Mouse (Mus musculus) embryonic stem cell, embryonic (primary cell): ENCODE data around the gene Cers6.

ENCODE experiments used
- CTCF ChIA-PET, 4 experiments: fragments of 300-600 bp in 2 of 4; fragments of 350-600 bp in 2 of 4; sonication (Branson Sonifier 250); formaldehyde crosslinking; loops; one replicate each; lab custom pipeline; 2022; ENCODE audit warnings: inconsistent platforms in 2 of 4; lab: Charles Lee
- POLR2A ChIA-PET, 4 experiments: fragments of 300-600 bp in 2 of 4; fragments of 350-600 bp in 2 of 4; sonication (Branson Sonifier 250); formaldehyde crosslinking; loops; one replicate each; lab custom pipeline; 2022; ENCODE audit warnings: antibody characterized with exemption in 4 of 4, inconsistent platforms in 1 of 4; lab: Charles Lee

Cers6 gene

DNA sequence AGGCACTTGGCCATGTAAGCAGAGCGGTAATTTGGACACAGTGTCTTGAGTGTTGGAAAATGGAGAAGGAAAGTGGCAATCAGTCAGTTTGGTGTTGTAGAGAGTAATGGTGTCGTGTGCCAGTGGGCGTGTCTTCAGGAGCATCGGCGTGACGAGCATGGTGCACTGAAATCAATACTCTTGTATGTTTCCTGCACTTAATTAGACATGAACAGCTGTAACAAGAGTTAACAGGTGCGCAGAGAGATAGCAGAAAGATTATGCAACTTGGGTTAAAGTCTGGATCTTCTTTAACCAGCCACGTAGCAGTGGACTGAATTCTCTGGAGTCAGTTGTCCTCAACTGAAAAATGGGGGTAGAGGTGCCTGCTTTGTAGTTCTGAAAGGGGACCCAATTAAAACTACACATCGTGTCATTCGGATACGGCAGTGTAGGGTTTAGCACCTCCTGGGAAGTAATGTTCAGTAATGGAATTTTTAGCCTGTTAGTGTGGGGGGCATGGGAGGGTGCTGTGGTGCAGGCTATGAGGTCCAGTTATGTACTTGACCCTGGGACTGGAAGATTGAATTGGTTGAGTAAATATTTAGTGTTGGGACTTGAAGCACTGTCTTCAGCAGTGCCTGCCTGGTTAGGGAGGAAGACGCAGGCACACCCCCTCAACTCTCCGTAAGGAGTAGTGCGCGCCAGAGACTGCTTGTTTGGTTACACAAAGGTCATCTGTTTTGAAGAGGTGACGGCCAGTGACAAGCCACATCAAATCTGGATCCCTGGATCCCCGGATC, 9.9 kb downstream of the Cers6 start:
- POLR2A ChIA-PET: interaction anchor here in 1 of 4 experiments (1.1 to 2.9 kb wide), 3 partner anchors 8 to 10 kb away, joined by 4 to 13 read pairs (median 4); partner anchors contain the start of gene Cers6
- CTCF ChIA-PET: interaction anchor here in 2 of 4 experiments (0.5 to 0.7 kb wide), 2 partner anchors 39 to 190 kb away, joined by 3 to 9 read pairs; no protein-coding TSS in a partner anchor

DNA sequence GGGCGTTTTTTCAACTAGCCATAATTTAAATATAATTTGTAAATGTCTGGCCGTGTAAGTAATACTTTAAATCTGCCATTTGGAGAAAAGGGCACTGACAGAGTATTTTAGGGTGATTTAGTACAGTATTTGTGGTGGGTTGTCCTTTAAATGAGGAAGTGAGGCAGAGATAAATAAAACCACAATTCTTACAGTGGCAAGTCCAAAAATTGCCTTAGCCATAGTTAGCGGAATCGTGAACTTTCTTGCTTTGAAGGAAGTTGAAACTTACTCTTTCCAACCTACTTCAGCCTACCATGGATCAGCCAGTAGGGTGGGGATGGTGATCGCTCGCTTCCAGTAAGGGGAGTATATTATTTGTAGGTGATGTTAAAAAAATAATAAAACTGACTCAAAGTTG, 11.8 kb downstream of the Cers6 start:
- ChIA-PET CTCF (interaction anchor here in 1 of 4 experiments (0.6 kb wide), 1 partner anchor 1032 kb away, joined by 4 read pairs; no protein-coding TSS in a partner anchor), POLR2A (interaction anchor here in 3 of 4 experiments (0.6 to 2.9 kb wide), 15 partner anchors 10 to 582 kb away, joined by 3 to 26 read pairs (median 4); partner anchors contain the start of gene Cers6 (in 3 of the 3))

DNA sequence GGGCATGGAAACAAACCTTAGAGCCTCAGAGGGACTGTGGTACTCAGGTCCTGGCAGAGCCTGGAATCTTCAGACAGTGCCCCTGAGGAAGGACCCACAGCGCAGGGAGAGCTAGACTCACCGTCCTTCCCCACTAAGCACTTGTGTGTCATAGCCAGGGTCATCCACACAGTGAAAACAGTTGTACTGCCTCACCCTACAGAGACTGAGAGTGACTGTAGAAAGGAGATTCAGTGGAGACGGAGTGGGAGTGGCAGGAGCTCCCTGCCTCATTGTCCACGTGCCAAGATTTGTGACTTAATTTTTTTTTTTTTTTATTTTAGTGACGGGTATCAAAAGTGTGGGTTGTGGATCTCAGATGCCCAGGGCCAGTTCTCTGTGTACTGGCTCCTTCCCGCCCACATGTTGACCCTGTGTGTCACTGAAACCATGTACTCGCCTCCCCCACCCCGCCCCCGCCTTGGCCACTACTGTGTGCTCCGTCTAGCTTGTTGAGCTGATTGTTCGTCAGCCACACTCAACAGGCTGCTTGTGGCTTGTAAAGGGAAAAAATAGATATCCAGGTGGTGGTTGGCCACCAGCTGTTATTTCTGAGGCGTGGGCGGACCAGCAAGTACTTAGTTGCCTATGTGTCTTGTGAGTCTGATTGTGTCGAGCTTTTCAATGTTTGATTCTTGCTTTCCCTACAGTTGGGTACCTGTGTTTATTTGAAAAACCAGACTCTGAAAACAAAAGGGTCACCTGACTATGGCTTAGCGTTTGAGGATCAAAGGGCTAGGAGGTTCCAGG, 12.6 kb downstream of the Cers6 start:
- CTCF ChIA-PET: interaction anchor here in 2 of 4 experiments (0.6 to 0.8 kb wide), 3 partner anchors 187 to 1032 kb away, joined by 3 to 4 read pairs (median 4); no protein-coding TSS in a partner anchor

DNA sequence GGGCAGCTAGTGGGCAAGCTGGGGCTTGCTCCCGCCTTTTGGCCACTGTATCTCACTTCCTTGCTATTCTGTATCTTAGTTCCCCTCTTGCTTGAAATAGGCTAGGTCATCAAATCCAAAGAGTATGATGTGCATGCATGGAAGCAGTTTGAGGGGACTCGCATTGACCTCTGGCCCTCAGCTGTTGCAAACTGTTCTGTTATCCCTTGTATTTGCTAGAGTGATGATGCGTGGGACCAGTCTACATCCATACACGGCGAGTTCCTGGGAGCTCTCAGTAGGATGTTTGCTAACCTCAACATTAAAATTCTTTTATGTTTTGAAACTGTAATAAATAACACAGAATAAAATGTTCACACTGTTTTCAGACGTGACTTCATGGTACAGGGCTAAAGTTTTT, 13.3 kb downstream of the Cers6 start:
- CTCF ChIA-PET: interaction anchor here in 2 of 4 experiments (0.6 to 0.7 kb wide), 2 partner anchors 12 to 34 kb away, joined by 3 read pairs; no protein-coding TSS in a partner anchor
- POLR2A ChIA-PET: interaction anchor here in 3 of 4 experiments (0.7 to 2.9 kb wide), 12 partner anchors 11 to 174 kb away, joined by 3 to 26 read pairs (median 4); partner anchors contain the start of gene Cers6 (in 1 of the 3)

More for the DNA sequence above, 12.6 kb downstream of the Cers6 start:
- POLR2A ChIA-PET: interaction anchor here in 3 of 4 experiments (0.6 to 2.9 kb wide), 21 partner anchors 11 to 583 kb away, joined by 3 to 26 read pairs (median 3); partner anchors contain the start of gene Cers6 (in 3 of the 3)

DNA sequence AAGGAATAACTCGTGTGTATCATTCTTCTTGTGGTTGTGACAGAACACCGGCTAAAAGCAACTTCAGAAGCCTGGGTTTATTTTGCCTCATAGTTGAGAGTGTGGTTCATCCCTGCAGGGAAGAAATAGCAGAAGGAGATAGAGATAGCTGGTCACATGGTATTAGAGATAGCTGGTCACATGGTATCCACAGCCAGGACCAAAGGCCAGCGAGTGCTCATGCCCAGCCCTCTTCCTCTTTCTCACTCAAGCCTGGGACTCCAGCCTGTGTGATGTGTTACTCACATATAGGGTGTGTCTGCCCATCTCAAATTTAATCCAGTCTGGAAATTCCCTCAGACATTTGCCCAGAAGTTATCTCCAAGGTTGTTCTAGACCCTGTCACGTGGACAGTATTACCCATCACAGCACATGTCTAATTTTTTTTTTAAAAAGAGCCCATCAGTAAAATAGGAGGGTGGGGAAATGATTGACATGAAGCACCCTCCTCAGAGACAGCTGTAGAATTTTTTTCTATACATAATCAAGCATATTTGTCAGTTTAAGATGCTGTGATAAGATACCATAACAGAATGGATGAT, 17.9 kb downstream of the Cers6 start:
- CTCF ChIA-PET: interaction anchor here in 1 of 4 experiments (0.6 kb wide), 1 partner anchor 122 kb away, joined by 3 read pairs; no protein-coding TSS in a partner anchor
- POLR2A ChIA-PET: no interaction called here

DNA sequence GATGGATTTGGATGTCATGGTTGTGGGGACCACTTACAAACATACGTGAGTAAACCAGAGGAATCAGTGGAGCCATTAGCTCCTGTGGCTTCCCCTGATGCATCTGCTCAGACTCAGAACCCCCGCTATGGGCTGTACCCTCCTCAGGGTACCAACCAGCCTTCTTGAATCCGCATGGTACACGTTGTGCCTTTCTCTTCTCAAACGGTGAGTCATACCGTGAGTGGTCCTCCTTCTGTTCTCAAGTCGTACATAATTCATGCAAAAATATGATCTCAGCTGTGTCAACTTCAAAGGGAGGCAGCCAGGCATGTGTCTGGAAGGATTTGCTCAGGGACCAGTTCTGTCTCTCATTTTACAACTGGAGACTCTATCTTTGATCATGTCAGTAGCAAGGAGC, 23.3 kb downstream of the Cers6 start:
- CTCF ChIA-PET: no interaction called here
- POLR2A ChIA-PET: interaction anchor here in 3 of 4 experiments (1.6 to 2.5 kb wide), 5 partner anchors 11 to 163 kb away, joined by 3 to 16 read pairs (median 9); no protein-coding TSS in a partner anchor

DNA sequence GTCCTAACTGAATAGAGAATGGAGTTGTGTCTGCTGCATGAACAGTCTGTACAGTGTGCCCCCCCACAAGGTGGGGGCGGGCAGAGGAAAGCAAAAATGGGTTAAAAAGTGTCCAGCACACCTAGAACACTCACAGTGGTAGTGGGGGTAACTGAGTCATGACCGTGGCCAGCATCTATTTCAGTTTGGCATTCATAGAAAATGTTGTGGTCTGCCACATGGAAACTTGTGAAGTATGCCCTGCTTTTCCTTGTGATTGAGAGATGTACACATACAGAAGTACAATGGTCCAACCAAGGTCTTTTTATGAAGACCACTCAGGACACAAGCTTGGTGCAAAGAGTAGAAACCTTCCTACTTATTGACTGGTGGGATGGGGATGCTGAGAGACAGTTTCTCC, 24.0 kb downstream of the Cers6 start:
- ChIA-PET POLR2A (interaction anchor here in 3 of 4 experiments (1.1 to 2.5 kb wide), 7 partner anchors 11 to 163 kb away, joined by 3 to 16 read pairs (median 5); no protein-coding TSS in a partner anchor), CTCF (no interaction called here)

DNA sequence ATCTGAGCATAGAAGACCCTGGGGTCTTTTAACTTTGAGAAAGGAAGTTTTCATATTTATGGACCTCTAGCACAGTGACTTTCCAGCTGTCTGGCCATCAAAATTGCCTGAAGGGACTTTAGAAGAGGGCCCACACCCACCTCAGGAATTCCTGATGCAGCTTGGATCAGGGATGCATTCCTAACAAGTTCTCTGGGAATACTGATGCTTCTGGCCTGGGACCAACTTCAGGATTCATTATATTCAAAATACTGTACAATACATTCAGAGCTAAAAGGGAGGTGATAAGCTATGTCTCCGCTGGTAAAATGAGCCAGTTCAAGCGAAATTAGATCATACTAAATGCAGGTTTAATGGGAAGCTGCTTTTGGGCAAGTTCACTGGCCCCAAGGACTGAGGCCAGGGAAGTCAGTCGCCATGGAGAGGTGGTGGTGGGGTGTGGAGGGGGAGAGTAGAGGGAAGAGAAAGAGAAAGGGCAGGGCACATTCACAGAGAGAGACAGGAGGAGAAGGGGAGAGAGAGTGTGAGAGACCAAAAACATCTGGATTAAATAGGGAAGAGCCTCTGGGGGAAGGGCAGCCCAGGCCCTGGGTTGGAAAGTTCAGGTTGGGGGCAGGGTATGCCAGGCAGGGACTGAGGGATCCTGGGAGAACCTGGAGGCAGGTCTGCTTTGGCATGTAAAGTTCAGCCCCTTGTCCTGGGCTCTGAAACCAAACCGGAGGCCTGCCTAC, 24.7 kb downstream of the Cers6 start:
- CTCF ChIA-PET: no interaction called here

DNA sequence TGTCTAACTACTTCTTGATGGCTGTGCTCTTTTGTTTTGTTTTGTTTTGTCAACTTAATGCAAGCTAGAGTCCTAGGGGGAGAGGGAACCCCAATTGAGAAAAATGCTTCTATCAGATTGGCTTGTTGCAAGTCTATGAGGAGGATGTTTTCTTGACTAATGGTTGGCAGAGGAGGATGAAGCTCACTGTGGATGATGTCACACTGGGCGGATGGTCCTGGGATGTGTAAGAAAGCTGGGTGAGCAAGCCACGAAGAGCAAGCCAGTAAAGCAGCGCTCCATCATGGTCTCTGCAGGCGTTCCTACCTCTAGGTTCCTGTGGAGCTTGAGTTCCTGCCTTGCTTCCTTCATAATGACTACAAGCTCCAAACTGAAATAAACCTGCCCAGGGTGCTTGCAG, 25.4 kb downstream of the Cers6 start:
- CTCF ChIA-PET: interaction anchor here in 1 of 4 experiments (0.6 kb wide), 1 partner anchor 12 kb away, joined by 3 read pairs; no protein-coding TSS in a partner anchor

More for the DNA sequence above, 24.7 kb downstream of the Cers6 start:
- POLR2A ChIA-PET: interaction anchor here in 3 of 4 experiments (0.6 to 2.5 kb wide), 10 partner anchors 9 to 303 kb away, joined by 3 to 16 read pairs (median 4); no protein-coding TSS in a partner anchor

DNA sequence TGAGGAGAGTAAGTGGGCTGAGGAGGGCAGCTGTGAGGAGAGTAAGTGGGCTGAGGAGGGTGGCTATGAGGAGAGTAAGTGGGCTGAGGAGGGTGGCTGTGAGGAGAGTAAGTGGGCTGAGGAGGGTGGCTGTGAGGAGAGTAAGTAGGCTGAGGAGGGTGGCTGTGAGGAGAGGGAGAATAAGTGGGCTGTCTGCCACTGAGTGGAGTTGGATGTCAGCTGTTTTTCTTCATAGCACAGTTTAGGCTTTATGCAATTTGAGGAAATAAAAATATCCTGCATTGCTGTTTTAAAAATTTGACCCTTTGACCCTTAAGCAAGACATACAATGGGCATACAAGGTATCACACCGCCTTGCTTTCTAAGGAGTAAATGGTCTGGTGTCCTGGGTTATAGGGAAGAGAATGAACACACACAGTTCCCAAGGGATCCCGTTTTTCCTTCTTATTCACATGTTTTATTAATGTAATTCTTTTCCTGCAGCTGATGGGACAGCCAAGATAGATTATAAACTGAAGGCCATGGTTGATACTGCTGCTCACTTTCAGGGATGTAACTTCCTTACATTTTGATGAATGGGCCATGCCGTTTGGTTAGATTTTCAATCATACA, 27.0 kb downstream of the Cers6 start:
- POLR2A ChIA-PET: interaction anchor here in 1 of 4 experiments (0.7 kb wide), 1 partner anchor 12 kb away, joined by 3 read pairs; no protein-coding TSS in a partner anchor

More for the DNA sequence above, 25.4 kb downstream of the Cers6 start:
- POLR2A ChIA-PET: interaction anchor here in 2 of 4 experiments (0.6 to 2.5 kb wide), 8 partner anchors 9 to 161 kb away, joined by 3 to 16 read pairs (median 4); no protein-coding TSS in a partner anchor

DNA sequence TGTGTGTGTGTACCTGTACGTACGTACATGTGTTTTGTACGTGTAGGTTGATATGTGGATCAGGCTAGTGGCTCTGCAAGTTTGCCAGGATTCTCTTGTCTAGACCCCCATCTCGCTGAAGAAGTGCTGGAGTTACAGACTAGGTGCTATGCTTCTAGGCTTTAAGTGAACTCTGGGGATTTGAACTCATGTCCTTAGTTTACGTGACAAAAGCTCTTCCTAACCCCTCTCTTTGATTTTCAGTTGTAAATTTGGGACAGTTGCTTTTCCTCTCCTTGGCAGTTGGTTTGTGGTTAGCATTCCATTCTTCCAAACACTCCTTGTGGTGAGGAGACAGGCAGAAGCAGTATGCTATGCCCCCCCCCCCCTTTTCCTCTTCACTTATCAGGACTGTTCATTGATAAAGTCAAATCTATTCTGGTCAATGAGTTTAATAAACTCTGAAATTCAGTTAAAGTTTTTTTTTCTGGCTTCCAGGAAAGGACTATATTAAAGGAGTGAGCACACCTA, 28.5 kb downstream of the Cers6 start:
- POLR2A ChIA-PET: interaction anchor here in 2 of 4 experiments (0.6 to 1.1 kb wide), 2 partner anchors 11 to 641 kb away, joined by 4 read pairs; no protein-coding TSS in a partner anchor
- CTCF ChIA-PET: no interaction called here

More for the DNA sequence above, 27.0 kb downstream of the Cers6 start:
- CTCF ChIA-PET: no interaction called here

DNA sequence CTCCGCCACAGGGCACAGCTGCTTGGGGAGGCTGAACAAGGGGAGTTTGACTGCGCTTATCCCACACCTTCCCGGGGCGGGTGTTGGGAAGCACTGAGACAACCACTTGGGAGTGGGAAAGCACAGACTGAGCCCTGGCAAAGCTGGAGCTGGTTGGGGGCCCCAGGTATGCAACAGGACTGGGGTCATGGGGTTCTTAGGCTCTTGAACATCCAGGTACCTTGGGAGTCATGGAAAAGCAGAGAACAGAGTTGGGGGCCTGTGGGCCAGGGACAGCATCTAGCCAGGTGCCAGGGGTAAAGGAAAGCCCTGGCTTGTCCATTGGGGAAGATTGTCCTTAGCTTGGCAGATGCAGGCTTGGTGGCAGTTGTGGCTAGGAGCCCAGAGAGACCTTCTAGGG, 31.2 kb downstream of the Cers6 start:
- ChIA-PET CTCF (no interaction called here), POLR2A (interaction anchor here in 3 of 4 experiments (0.6 to 1.4 kb wide), 4 partner anchors 18 to 169 kb away, joined by 3 to 5 read pairs (median 3); partner anchors contain the start of gene Cers6 (in 1 of the 3))

DNA sequence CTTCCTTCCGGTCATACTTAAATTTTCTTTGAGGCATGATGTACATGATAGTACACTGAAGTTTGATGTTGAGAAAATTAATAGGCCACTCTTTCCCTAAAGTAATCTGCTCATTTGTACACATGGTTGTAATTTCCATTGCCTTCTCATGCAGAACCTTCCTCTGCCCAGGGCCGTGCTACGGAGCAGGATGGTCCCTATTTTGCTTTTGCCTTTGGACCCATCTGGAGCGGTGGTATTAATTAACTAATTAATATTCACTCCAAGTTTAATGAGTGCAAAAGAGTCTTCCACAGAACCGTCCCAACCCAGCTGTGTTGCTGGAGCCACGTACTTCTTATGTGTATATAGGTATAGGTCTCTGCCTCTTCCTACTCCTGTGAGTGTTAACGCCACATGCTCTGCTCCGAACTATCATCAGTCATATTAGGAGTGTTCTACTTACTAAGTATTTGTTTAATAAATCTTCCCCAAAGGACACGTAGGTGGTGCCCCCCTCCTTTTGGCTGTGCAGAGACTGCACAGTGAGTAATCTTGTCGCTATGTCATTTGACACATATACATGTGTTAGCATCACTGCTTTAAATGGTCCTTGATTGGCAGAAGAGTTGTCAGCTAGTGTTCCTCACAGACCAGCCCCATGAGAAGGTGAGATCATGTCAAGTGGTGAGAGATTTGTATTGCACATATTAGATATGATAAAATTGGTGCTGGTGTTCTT, 34.0 kb downstream of the Cers6 start:
- POLR2A ChIA-PET: interaction anchor here in 1 of 4 experiments (1.3 to 1.7 kb wide), 2 partner anchors 9 to 21 kb away, joined by 3 to 5 read pairs; no protein-coding TSS in a partner anchor
- CTCF ChIA-PET: no interaction called here

DNA sequence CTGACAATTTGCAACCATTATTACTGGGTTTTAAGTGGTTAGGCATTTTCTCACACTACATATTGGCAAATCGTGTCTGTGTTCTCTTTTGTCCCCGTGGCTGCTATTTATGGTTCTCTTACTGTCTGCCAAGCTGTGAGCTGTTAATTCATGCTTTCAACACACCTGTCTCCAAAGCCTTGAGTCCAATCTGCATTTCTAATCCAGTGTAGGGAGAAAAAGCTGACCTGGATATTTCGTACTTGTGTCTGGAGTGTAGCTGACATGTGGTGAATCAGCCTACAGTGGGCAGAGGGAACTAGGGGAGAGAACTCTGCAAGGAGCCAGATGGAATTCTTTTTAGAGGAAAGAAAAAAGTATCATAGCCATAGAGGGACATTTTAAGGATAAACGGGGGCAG, 35.0 kb downstream of the Cers6 start:
- ChIA-PET CTCF (no interaction called here), POLR2A (interaction anchor here in 1 of 4 experiments (1.0 to 1.6 kb wide), 2 partner anchors 11 to 20 kb away, joined by 3 to 4 read pairs; no protein-coding TSS in a partner anchor)

DNA sequence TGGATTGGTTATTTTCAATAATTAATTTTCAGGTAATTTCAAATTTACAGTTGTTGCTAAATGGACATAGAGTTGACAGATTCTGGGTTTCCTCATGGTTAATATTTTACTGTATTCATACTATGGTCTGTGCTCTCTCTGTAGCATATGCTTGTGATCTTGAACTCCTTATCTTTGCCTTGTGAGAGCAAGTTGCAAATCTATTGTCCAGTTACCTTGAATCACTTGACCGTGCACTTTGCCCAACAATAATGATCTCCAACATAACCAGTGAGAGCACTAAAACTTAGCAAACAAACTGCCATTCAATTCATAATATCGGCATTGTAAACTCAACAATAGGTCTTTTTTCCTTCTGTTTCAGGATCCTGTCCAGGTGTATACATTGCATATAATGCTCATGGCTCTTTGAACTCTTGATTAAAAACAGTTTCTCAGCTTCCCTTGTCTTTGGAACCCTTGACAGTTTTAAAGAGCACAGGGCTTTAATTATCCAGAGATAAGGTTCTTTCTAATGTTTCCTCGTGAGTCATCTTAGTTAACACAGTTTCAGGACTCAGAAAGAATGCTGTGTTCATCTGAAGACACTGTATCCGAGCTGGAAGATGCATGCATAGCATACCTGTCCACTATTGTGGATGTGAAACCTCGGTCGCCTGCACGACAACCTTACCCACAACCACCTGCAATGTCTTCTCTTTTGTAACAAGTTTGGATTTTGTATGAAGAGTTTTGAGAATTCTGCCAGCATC, 38.7 kb downstream of the Cers6 start:
- ChIA-PET CTCF (no interaction called here), POLR2A (interaction anchor here in 3 of 4 experiments (0.6 to 1.3 kb wide), 5 partner anchors 10 to 110 kb away, joined by 3 to 5 read pairs (median 4); no protein-coding TSS in a partner anchor)
